Mouse (Mus musculus) heart, postnatal 4 days (tissue): ENCODE measurements around the gene Serpinb3b. TPM values are rescaled to one million over a fixed set of nuclear protein-coding genes. Genes with fewer than 3 reads are reported as not detected.
"Not testable (repeated sequence)": the region's sequence is repeated elsewhere in the genome, so short reads cannot be mapped to it uniquely, and the experiment has no call there.

ENCODE experiments used
- DNase-seq: peaks from one replicate; pipeline ENCODE4 v3.0.0; 2021
- total RNA-seq, 2 experiments: library from RNA; stranded (reverse); gene quantifications; 2 replicates each; pipeline ENCODE4 v1.2.3; 2021

Gene Serpinb3b
- total RNA-seq = not detected

- DNase-seq = not testable (repeated sequence)
These were observed at the start of gene Serpinb3b, which contains the start of gene Serpinb3c for GRCm38 (mm10) chr1:107278261-107278660. Gene Serpinb3b (minus strand): TSS chr1:107278361. Gene Serpinb3c (minus strand): TSS chr1:107278371.

GRCm38 (mm10) chr1:107243170-107243569, 35.0 kb downstream of the Serpinb3b start:
- DNase-seq = not testable (repeated sequence)

- not testable (repeated sequence) for DNase-seq
These were observed 60.9 kb downstream of the Serpinb3b start for GRCm38 (mm10) chr1:107217276-107217675.

- peak; percentile 10 for DNase-seq
These were observed 150.7 kb downstream of the Serpinb3b start for GRCm38 (mm10) chr1:107127453-107127852.

Other genes with a start within 250 kb of the Serpinb3b start
- not detected for gene Serpinb3a, start 226.1 kb downstream of the Serpinb3b start, total RNA-seq
- not detected for gene Serpinb3d, start 194.9 kb downstream of the Serpinb3b start, total RNA-seq
- not detected for gene Serpinb3c, start within 50 bp of the Serpinb3b start, total RNA-seq
- gene Serpinb11, start 82.8 kb upstream of the Serpinb3b start, total RNA-seq = not detected
- not detected for gene Serpinb7, start 121.3 kb upstream of the Serpinb3b start, total RNA-seq
- gene Serpinb2, start 233.1 kb upstream of the Serpinb3b start, total RNA-seq = not detected